Mouse (Mus musculus) liver, adult 2 months (tissue): ENCODE data around the gene Ptprd. TPM values are rescaled to one million over a fixed set of nuclear protein-coding genes. Genes with fewer than 3 reads are reported as not detected.

Experiments used
- DNase-seq: peaks from one replicate; pipeline ENCODE4 v3.0.0-alpha.2; 2011; ENCODE audit warnings: low read depth, low spot score; ENCODE audit errors: extremely low read depth
- H3K27ac ChIP-seq: fragments of 200-500 bp; replicated peaks from 2 replicates; pipeline ENCODE4 v1.5.1; 2012; ENCODE audit warnings: low read depth, mild to moderate bottlenecking, control low read depth, inconsistent platforms, low read length; ENCODE audit not compliant: insufficient read depth
- H3K27me3 ChIP-seq: fragments of 200-500 bp; 2 replicates; pipeline ENCODE4 v1.6.1; 2012; ENCODE audit warnings: mild to moderate bottlenecking, moderate library complexity, low read length, inconsistent platforms; ENCODE audit not compliant: control insufficient read depth, insufficient read depth
- H3K36me3 ChIP-seq: fragments of 200-500 bp; 2 replicates; pipeline ENCODE4 v1.6.1; 2012; ENCODE audit warnings: low read length, inconsistent platforms; ENCODE audit not compliant: control insufficient read depth, insufficient read depth
- H3K4me1 ChIP-seq: fragments of 200-500 bp; 2 replicates; pipeline ENCODE4 v1.6.1; 2011; ENCODE audit warnings: low read length; ENCODE audit not compliant: control insufficient read depth, insufficient read depth
- H3K4me3 ChIP-seq: fragments of 200-500 bp; 2 replicates; pipeline ENCODE4 v1.5.1; 2011; ENCODE audit warnings: low read depth, mild to moderate bottlenecking, control low read depth, low read length, moderate library complexity; ENCODE audit not compliant: insufficient read depth
- H3K79me2 ChIP-seq: fragments of 200-500 bp; 2 replicates; pipeline ENCODE4 v1.6.1; 2012; ENCODE audit warnings: inconsistent platforms, mild to moderate bottlenecking, low read length, moderate library complexity; ENCODE audit not compliant: control insufficient read depth, insufficient read depth
- H3K9ac ChIP-seq: fragments of 200-500 bp; 2 replicates; pipeline ENCODE4 v1.6.1; 2012; ENCODE audit warnings: low read depth, mild to moderate bottlenecking, control low read depth, inconsistent platforms, low read length
- CTCF ChIP-seq: fragments of 200-500 bp; IDR thresholded peaks from 2 replicates; pipeline ENCODE4 v1.5.1; 2011; ENCODE audit warnings: low read depth, low read length, control low read depth
- POLR2A ChIP-seq: fragments of 200-500 bp; IDR thresholded peaks from 2 replicates; pipeline ENCODE4 v1.6.1; 2011; ENCODE audit warnings: low read length, control low read depth; ENCODE audit not compliant: insufficient read depth; ENCODE audit errors: extremely low read depth
- WGBS: fragments of 180-500 bp; shearing (Covaris S2); methylation state at CpG from one replicate; pipeline ENCODE4 v1.1.7; 2018; 5-methylcytosine and 5-hydroxymethylcytosine counted together
- polyA plus RNA-seq: library from polyadenylated mRNA; depleted of rRNA; stranded (reverse); fragments of >200 nt; gene quantifications from 2 replicates; pipeline ENCODE4 v1.2.3, GENCODE M21; 2012
- total RNA-seq: library from RNA; depleted of rRNA; stranded (reverse); fragments of >200 nt; gene quantifications from 2 replicates; pipeline ENCODE4 v1.2.3, GENCODE M21; 2014

Ptprd gene
- total and polyA plus RNA-seq, 2 experiments = 15.4 to 127 TPM

DNA sequence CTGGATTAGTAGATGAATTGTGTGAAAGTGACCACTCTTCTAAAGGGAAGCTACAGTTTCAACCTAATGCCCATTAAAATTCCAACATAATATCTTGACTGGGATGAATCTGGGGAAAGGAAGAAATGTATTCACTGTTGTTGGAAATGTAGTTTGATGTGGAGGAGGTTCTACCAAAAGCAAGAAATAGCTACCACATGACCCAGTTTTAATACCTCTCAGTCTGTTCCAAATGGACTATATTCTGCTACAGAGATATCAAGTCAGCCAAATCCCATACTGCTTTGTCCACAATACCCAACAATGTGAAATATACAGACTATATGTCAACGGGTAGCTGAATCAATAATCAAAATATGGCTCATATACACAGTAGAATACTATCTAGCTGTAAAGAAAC is 1221.8 kb downstream of the Ptprd start:
- H3K36me3 ChIP-seq = no peaks in the 10 kb centered on the region
- no peak overlapping the region for H3K9ac ChIP-seq
- no peaks in the 10 kb centered on the region for H3K4me1 ChIP-seq
- DNase-seq = no peak
- no peaks in the 10 kb centered on the region for H3K79me2 ChIP-seq
- H3K27me3 ChIP-seq = no peaks in the 10 kb centered on the region
- 75% methylated on average over 1 of the region's 1 CpGs for WGBS
- TF ChIP-seq CTCF = no peak
- TF ChIP-seq POLR2A = no peak
- H3K27ac ChIP-seq = no peak overlapping the region
- H3K4me3 ChIP-seq = no peak overlapping the region

DNA sequence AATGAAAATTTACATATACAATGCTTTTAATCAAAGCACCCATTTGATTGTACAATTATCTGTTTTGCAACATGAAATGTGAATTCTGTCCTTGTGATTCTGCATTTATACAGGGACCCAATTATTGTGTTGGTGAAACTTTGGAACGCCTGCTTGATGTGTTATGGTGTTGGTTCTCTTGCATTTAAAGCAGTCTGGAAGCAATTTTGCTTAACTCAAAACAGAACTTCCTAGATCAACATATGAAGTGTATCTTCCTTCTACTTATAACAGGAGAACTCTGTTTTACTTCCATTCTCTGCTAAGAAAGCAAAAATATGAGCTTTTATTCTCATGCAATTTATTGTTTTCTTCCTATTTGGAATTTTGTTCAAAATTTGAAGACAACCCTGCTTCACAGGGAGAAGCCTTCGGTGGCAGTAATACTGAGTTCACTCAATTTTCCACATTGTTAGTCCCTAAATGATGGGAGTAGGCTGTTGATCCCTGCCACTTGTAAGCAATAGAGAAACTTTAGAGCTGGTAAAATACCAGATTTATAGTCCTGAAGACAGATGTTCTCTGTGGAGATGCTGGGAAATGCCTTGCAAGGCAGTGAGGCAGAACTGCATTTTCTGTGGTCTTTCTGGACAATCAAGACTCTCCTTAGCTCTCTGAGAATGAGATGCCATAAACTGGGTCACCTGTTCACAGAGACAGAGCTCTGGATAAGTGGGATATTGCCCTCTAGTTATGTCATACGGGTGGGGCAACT is 1234.5 kb downstream of the Ptprd start:
- 87% methylated on average over 3 of the region's 3 CpGs for WGBS
- Histone ChIP-seq H3K4me1 (no peaks in the 10 kb centered on the region), H3K4me3 (no peak overlapping the region), H3K9ac (no peak overlapping the region), H3K27me3 (no peaks in the 10 kb centered on the region), H3K27ac (no peak overlapping the region), H3K79me2 (no peaks in the 10 kb centered on the region), H3K36me3 (no peaks in the 10 kb centered on the region)
- TF ChIP-seq CTCF (no peak), POLR2A (no peak)
- DNase-seq = no peak

DNA sequence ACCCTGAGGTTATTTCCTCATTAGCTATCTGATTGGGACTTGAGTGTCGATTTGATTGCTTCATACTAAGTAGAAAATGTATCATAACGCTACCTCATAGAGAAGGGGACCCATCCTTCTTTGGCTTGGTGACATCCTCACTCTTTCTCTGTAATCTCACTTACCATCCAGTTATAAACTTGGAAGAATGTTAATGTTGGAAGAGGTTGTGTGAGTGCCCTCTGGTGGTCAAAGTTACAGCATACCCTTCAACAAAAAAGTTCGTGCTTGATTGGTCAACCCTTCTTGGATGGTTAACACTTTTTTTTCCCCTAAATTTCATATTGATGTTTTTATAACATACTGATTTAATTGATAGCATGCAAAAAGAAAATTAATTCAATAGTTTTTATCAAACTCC is 1263.5 kb downstream of the Ptprd start:
- Histone ChIP-seq H3K4me1 (peaks cover 2% of the 10 kb centered on the region), H3K27me3 (no peaks in the 10 kb centered on the region), H3K36me3 (no peaks in the 10 kb centered on the region), H3K4me3 (no peak overlapping the region), H3K79me2 (no peaks in the 10 kb centered on the region), H3K9ac (no peak overlapping the region), H3K27ac (no peak overlapping the region)
- 24% methylated on average over 3 of the region's 3 CpGs for WGBS
- TF ChIP-seq CTCF (peak; percentile 35; the same call in 1 of the 2 replicates), POLR2A (no peak)
- peak; percentile 55 for DNase-seq

DNA sequence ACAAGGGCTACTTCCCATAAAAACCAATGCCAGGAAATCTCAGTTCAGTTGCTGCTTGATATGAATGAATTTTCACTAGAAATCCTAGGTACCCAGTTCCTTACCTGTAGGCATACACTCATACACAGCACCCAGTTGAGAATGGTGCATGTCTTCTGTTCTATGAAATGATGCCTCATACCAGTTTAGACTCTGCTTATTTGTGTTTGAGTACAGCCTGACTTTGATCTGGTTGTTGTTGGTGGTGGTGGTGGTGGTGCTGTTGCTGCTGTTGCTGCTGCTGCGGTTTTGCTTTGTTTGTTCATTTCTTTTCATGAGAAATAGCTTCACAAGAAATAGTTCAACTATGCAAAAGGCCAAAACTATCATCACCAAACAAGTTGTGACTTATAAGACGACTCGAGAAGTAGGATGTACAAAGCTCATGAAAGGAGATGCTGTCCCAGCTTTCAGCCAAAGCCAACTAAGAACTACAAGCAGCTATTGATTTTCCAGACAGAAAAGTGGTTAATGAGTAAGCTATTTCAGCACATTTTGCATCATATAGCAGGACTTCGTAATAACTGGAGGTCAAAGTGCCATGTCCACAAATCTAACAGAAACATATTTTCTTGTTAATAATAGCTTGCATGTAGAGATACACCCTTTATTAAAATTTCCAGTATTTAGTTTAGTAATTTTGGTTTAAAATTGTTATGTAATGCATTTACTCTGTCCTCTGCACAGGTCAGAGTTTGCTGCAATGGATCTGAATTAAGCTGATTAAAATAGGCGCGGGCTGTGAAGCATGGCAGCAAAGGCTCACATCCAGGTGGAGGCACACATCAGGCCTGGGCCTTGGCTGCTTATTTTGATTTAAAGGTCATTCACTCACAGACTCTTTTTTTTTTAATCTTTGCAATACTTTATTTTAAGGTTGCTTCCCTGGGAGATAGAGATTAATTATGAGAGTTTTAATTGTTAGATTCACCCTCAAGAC is 1270.1 kb downstream of the Ptprd start:
- no peak overlapping the region for H3K9ac ChIP-seq
- no peak for TF ChIP-seq POLR2A
- no peak for TF ChIP-seq CTCF
- peak; percentile 91 for DNase-seq
- H3K36me3 ChIP-seq = no peaks in the 10 kb centered on the region
- WGBS = 24% methylated on average over 6 of the region's 6 CpGs
- peaks cover 5% of the 10 kb centered on the region for H3K4me1 ChIP-seq
- H3K27me3 ChIP-seq = no peaks in the 10 kb centered on the region
- H3K4me3 ChIP-seq = peak overlapping the region; percentile 0; the same call in 1 of the 2 replicates
- H3K79me2 ChIP-seq = no peaks in the 10 kb centered on the region
- peak overlapping the region; percentile 37 for H3K27ac ChIP-seq

DNA sequence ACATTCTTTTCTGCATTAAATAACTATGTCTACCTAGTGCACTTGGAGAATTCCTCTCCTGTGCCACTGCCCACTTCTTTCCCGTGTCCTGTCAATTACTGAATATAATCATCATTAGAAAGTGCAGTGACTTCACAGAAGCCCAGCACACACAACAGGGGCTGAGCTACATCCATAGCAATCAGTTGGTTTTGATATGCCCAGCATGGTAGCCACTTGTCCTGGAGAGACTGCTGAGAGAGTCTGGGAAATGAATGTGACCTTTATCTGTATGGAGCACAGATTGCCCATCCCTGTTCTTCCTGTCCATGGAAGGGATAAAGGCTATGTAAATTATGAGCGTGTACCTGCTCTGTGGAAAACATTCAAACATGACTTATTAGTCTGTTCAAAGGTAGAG is 1280.2 kb downstream of the Ptprd start:
- no peak for DNase-seq
- Histone ChIP-seq H3K27me3 (no peaks in the 10 kb centered on the region), H3K9ac (no peak overlapping the region), H3K4me3 (no peak overlapping the region), H3K79me2 (no peaks in the 10 kb centered on the region), H3K4me1 (no peaks in the 10 kb centered on the region), H3K36me3 (no peaks in the 10 kb centered on the region), H3K27ac (no peak overlapping the region)
- TF ChIP-seq CTCF (no peak), POLR2A (no peak)
- WGBS = 67% methylated on average over 2 of the region's 2 CpGs
